Mouse (Mus musculus) A20 (cell line): ENCODE measurements around the gene Mrm3.

ENCODE experiments used
- DNase-seq: peaks from one replicate; pipeline ENCODE4 v3.0.0-alpha.2; 2011; ENCODE audit warnings: low read depth, low spot score

The Mrm3 gene

DNA sequence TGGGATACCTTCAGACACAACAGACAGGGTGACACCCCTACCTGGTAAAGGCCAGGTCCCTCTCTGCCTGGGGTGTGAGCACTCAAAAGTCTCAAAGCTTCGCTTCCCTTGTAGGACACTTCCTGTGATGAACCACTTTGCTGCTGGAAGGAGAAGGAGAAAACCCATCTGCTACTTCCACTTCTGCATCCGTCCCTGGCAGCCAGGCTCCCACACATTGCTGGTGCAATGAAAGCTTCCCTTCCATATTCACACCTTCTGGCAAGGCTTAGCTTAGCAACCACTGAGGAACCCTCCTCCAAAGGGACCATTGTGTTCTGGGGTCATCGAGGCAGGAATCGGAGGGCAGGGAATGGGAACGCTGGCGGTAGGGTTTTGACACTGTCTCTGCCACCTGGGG is 45.1 kb downstream of the Mrm3 start:
- peak; percentile 22 for DNase-seq

DNA sequence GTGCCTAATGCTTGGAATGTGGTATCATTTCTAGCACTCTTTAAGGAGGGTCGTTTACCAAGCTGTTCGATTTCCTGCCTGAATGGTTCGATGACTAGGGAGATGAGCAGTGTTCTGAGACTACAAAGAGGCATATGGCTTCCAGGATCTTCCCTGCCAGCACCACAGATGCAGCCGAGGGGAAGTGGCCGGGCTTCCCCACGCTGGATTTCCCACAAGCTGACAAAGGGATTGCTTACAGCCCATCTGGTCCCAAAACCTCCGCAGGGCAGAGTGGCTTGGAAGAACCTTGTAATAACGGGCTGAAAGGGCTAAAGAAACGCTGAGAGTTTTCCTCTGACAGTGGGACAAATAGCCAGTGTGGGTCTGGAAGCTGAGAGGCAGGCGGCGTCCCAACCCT is 46.9 kb downstream of the Mrm3 start:
- DNase-seq: no peak

DNA sequence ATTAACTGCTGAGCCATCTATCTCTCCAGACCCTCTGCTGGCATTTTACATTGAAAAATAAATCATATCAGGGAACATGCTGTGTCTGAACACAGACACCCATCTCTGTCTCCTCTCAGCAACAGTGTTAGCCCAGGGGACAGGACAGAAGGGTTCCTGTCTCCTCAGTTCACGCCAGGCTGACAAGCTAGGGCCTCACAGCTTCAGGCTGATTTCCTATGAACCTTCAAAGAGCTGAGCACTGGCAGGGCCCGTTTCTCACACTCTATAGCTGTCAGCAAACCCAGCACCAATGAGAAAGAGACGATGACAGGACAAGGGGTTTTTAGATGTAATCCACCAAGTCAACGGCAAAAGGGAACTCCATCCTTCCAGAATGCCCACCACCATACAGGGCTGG is 48.4 kb downstream of the Mrm3 start:
- no peak for DNase-seq

DNA sequence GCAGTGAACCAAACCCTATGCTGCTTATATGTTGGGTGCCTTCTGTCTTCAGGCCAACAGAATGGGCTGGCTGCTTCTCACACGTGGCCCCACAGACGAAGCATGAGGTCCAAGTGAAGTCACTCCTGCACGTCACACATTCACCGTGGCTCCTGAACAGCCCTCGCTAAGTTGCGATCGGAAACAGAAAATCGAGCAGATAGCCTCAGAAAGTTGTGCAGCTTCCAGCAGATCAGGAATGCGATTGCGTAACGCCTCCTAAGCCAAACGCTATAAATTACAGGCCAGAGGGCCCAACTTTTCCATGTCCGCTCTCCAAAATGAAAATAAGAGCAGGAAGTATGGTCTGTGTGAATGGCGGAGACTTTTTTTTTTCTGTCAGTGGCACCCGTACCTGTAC is 48.9 kb downstream of the Mrm3 start:
- no peak for DNase-seq

DNA sequence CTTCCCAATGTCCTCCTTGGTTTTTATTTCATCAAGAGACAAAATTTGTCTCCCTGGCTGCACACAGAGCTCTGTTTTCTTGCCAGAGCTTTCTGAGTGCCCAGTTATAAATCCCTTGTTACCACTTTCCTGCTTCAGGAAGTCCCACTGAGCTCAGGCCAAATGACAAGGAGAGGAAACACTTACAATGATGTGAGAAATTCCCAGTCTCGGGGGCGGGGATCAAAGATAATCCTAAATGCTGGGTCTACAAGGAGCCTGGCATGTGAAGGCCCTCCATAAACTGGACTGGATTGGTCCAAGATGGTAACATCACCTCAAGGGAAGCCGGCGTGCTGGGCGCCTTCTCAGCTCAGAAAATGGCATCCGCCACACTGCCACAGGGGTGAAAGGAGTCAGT is 49.3 kb downstream of the Mrm3 start:
- DNase-seq: no peak

DNA sequence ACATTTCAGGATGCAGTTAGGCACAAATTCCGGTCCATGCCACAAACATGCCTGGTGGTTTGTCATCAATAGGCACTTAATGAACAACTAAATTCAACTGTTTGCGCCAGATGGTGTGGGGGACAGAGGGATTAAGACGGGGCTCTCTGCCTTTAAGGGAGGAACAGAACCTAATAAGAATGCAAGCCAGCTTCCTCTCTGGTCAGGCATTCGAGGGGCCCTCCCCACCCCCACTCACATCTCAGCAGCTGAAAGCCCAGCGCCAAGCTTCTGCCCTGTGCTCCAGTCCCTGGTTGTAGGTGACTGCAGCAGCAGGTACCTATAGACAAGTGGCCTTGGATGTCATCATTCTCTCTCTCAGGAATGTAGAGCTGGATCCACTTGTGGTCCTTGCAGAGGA is 50.6 kb downstream of the Mrm3 start:
- no peak for DNase-seq

DNA sequence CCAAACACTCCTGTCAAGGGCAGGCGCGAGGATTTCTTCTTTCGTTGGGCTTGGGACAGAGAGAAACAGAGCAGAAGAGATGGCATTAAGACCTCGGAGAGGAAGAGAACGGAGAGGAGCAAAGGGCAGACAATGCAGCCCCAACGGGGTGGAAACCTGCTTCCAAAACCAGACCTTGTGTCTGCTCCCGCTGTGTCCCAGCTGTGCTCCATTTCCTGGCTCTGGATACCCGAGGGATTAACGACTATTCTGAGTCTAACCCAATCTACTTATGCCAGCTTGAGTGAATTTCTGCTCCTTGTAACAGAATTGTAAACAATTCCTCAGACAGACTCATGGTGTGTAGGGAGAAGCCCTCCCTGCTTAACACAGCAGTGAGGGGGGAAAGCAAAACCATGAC is 51.3 kb downstream of the Mrm3 start:
- DNase-seq: no peak

DNA sequence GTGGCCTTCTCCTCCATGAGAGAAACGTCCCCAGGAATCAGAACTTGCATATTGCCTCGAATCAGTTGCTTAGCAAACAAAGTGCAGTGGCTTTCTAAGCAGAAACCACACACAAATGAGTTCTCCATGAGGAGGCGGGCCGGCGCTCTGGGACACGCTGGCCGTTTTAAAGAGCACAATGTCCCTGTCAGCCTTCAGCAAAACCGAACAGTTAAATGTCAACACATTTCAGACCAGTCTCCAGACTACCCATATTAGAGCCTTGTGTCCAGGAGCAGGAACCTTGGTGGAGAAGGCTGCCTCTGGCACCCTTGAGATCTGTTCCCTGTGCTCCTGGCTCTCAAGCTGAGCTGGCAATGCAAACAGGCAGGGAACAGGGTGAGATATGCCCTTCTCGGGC is 53.7 kb downstream of the Mrm3 start:
- no peak for DNase-seq

DNA sequence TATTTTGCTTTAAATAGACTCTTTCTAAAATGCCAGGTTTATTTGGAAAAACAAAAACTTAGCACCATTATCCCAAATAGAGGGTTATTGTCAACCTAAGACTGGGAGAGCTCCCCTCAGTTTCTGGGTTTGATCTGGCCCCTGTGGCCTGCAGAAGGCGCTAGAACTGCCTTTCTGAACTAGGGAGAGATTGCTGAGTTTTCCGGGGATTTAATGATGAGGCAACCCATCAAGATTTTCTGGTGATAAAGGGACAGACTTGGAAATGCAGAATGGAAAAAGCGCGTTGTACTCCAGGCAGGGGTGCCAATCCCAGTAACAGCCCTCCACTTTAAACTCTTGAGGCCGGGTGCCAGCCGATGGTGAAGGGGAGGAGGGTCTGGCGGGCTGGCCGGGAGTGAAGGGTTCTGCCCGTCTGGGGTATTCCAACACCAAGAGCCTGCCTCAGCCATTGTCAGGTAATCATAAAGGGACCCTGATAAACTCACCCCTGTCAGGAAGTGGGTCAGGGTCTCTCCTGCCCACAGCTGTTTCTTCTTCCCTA is 55.0 kb downstream of the Mrm3 start:
- DNase-seq: no peak
